Mouse (Mus musculus) embryonic facial prominence, embryonic 14.5 days (tissue): Measurements from ENCODE around the gene Clmp. TPM values are rescaled to one million over a fixed set of nuclear protein-coding genes. Genes with fewer than 3 reads are reported as not detected.

ENCODE experiments used
- ATAC-seq: fragments of 200-750 bp; cut with Nextera tagmentation; 2 replicates; pipeline ENCODE4 v1.8.0; 2017; ENCODE audit warnings: low read depth, moderate number of reproducible peaks, moderate TSS enrichment
- DNase-seq: peaks from one replicate; pipeline ENCODE4 v3.0.0-alpha.2; 2015; ENCODE audit warnings: low spot score
- H3K27ac ChIP-seq: fragments of 300-500 bp; sonication (generic); replicated peaks from 2 replicates; pipeline ENCODE4 v1.5.1; 2014; ENCODE audit warnings: low read depth, mild to moderate bottlenecking, low read length, moderate library complexity
- H3K27me3 ChIP-seq: fragments of 300-500 bp; sonication (generic); replicated peaks from 2 replicates; pipeline ENCODE4 v1.6.1; 2014; ENCODE audit warnings: low read length; ENCODE audit not compliant: control insufficient read depth, insufficient read depth
- H3K36me3 ChIP-seq: fragments of 300-500 bp; sonication (generic); 2 replicates; pipeline ENCODE4 v1.6.1; 2014; ENCODE audit warnings: low read length, mixed read lengths; ENCODE audit not compliant: control insufficient read depth, insufficient read depth
- H3K4me1 ChIP-seq: fragments of 300-500 bp; sonication (generic); 2 replicates; pipeline ENCODE4 v1.6.1; 2014; ENCODE audit warnings: antibody characterized with exemption, low read length; ENCODE audit not compliant: control insufficient read depth, insufficient read depth
- H3K4me2 ChIP-seq: fragments of 300-500 bp; sonication (generic); 2 replicates; pipeline ENCODE4 v1.6.1; 2014; ENCODE audit warnings: low read depth, mild to moderate bottlenecking, low read length, moderate library complexity, mixed read lengths
- H3K4me3 ChIP-seq: fragments of 300-500 bp; sonication (generic); 2 replicates; pipeline ENCODE4 v1.5.1; 2014; ENCODE audit warnings: low read depth, mild to moderate bottlenecking, low read length
- H3K9ac ChIP-seq: fragments of 300-500 bp; sonication (generic); 2 replicates; pipeline ENCODE4 v1.6.1; 2014; ENCODE audit warnings: low read depth, mild to moderate bottlenecking, low read length, moderate library complexity, mixed read lengths
- H3K9me3 ChIP-seq: fragments of 300-500 bp; sonication (generic); 2 replicates; pipeline ENCODE4 v1.6.1; 2016; ENCODE audit warnings: low read length; ENCODE audit not compliant: control insufficient read depth
- WGBS: fragments of 180-500 bp; shearing (Covaris S2); extraction: QIAGEN DNeasy Blood & Tissue Kit; methylation state at CpG from one replicate; pipeline ENCODE4 v1.1.7; 2014; 5-methylcytosine and 5-hydroxymethylcytosine counted together
- polyA plus RNA-seq: library from polyadenylated mRNA; unstranded; fragments of >200 nt; fragmentation: Nextera tagmentation; extraction: Ambion mirVana; gene quantifications from 2 replicates; pipeline ENCODE4 v1.2.1, GENCODE M21; 2014

Gene Clmp
- polyA plus RNA-seq, 1 experiment from 2014 or later, result 51.2 TPM

DNA sequence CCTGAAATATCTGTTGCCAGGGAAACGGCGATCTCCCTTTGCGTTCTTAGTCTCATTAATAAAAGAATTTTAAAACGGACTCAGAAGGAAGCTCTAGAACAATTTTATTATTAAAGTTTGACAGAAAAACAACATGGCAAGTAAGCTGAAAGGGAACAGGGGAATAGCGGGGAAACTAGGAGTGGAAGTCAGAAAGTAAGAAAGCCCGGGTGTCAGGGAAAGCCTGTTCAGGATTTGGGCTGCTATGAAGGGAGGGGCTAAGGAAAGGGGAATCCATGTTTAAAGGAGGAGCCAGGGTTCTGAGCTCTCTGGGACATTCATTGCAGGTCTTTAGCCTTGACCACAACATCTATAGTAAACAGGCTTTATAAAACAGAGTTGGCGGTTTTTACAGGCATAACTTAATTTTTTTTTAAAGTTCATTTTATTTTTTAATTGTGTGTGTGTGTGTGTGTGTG is 45.9 kb downstream of the Clmp start:
- Histone ChIP-seq H3K4me3 (peak overlapping the region; percentile 40), H3K27ac (peak overlapping the region; percentile 96), H3K4me2 (peak overlapping the region; percentile 78), H3K27me3 (no peaks in the 10 kb centered on the region), H3K9me3 (no peaks in the 10 kb centered on the region), H3K36me3 (no peaks in the 10 kb centered on the region), H3K4me1 (peaks cover 23% of the 10 kb centered on the region; the same call in 1 of the 2 replicates), H3K9ac (peak overlapping the region; percentile 60)
- WGBS, result 5% methylated on average over 7 of the region's 7 CpGs
- peak; percentile 51; the same call in 1 of the 2 replicates for ATAC-seq
- peak; percentile 44 for DNase-seq

DNA sequence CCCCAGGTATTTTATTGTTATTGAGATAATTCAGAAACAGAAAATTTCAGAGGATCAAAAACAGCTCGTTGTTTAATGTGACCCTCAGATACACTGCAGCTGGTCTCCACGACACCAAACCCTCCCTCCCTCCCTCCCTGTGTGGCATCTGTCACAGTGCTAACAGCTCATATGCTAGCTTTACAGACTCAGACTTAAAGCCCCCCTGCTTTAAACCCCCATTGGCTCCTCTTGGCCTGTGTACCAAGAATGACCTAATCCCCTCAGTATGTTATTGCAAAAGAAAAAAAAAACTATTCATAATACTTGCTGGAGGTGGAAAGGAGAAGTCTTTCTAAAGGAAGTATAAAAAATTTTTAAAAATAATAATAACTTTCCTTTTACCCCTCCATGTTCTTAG is 46.5 kb downstream of the Clmp start:
- Histone ChIP-seq H3K36me3 (no peaks in the 10 kb centered on the region), H3K9ac (no peak overlapping the region), H3K27ac (peak overlapping the region; percentile 96), H3K27me3 (no peaks in the 10 kb centered on the region), H3K4me1 (peaks cover 23% of the 10 kb centered on the region; the same call in 1 of the 2 replicates), H3K4me2 (peak overlapping the region; percentile 78; the same call in 1 of the 2 replicates), H3K9me3 (no peaks in the 10 kb centered on the region), H3K4me3 (no peak overlapping the region)
- WGBS, result 12% methylated on average over 2 of the region's 2 CpGs
- ATAC-seq (0 out of 2 replicates have a peak, but pooled peaks have one; percentile 24), DNase-seq (peak; percentile 68)

DNA sequence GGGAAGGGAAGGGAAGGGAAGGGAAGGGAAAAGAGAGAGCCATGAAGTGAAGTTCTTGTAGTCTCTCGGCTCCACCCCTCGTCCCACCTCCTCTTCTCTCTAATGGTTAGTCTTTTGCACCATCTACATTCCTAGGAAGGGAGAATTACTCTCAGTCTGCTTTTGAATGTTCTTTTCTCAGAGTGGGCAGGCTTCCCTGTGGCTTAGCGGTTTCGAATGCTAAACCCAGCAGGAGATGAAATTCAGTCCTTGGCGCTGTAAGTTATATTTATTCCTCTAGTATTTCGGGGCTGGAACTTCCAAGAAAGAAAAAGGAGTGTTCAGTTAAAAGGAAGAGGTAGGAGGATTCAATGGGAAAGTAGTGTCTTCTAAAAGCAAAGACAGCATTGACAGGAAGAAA is 51.4 kb downstream of the Clmp start:
- Histone ChIP-seq H3K4me2 (no peak overlapping the region), H3K9me3 (no peaks in the 10 kb centered on the region), H3K27ac (no peak overlapping the region), H3K27me3 (no peaks in the 10 kb centered on the region), H3K4me3 (no peak overlapping the region), H3K36me3 (no peaks in the 10 kb centered on the region), H3K9ac (no peak overlapping the region), H3K4me1 (peaks cover 3% of the 10 kb centered on the region; the same call in 1 of the 2 replicates)
- ATAC-seq (no peak), DNase-seq (peak; percentile 51)
- WGBS, result 73% methylated on average over 6 of the region's 6 CpGs

- WGBS, result 30% methylated on average over 7 of the region's 7 CpGs
- Histone ChIP-seq H3K4me1 (peaks cover 11% of the 10 kb centered on the region), H3K9ac (no peak overlapping the region), H3K9me3 (no peaks in the 10 kb centered on the region), H3K4me3 (no peak overlapping the region), H3K36me3 (no peaks in the 10 kb centered on the region), H3K27me3 (no peaks in the 10 kb centered on the region), H3K4me2 (peak overlapping the region; percentile 15), H3K27ac (peak overlapping the region; percentile 64)
- ATAC-seq, result no peak
- peak; percentile 62 for DNase-seq
These were observed 57.8 kb downstream of the Clmp start for GRCm38 (mm10) chr9:40743525-40744034.

GRCm38 (mm10) chr9:40744233-40744632 is 58.5 kb downstream of the Clmp start:
- WGBS, result 50% methylated on average over 3 of the region's 3 CpGs
- no peak for ATAC-seq

DNA sequence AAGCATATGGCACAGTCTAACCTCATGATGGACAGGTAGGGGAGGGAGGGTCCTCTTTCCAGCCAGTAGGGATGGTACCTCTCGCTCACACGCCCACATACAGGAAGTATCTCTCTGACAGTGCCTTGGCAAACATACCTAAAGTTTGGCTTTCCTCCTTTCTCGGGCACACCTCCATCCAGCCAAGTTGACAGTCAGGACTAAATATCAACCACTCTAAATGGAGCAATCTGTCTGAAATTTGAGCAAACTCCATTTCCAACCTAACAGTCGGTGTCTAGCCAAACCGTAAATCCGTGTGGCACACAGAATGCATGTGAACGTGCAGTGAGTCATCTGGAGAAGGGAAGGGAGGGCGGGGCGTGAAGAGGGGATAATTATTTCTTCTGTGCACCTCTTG is 61.0 kb downstream of the Clmp start:
- no peak overlapping the region for H3K4me2 ChIP-seq
- no peaks in the 10 kb centered on the region for H3K9me3 ChIP-seq
- no peak overlapping the region for H3K4me3 ChIP-seq
- ATAC-seq, result peak; percentile 66
- 53% methylated on average over 9 of the region's 9 CpGs for WGBS
- no peaks in the 10 kb centered on the region for H3K36me3 ChIP-seq
- DNase-seq, result peak; percentile 67
- no peak overlapping the region for H3K9ac ChIP-seq
- peaks cover 15% of the 10 kb centered on the region for H3K4me1 ChIP-seq
- H3K27ac ChIP-seq, result no peak overlapping the region
- H3K27me3 ChIP-seq, result no peaks in the 10 kb centered on the region

More at GRCm38 (mm10) chr9:40744233-40744632, 58.5 kb downstream of the Clmp start:
- 0 out of 2 replicates have a peak overlapping the region, but pooled peaks have one; percentile 64 for H3K27ac ChIP-seq
- no peak overlapping the region for H3K4me2 ChIP-seq
- H3K4me3 ChIP-seq, result no peak overlapping the region
- no peak overlapping the region for H3K9ac ChIP-seq
- no peaks in the 10 kb centered on the region for H3K27me3 ChIP-seq
- peaks cover 11% of the 10 kb centered on the region for H3K4me1 ChIP-seq
- no peak for DNase-seq
- no peaks in the 10 kb centered on the region for H3K9me3 ChIP-seq
- H3K36me3 ChIP-seq, result no peaks in the 10 kb centered on the region

DNA sequence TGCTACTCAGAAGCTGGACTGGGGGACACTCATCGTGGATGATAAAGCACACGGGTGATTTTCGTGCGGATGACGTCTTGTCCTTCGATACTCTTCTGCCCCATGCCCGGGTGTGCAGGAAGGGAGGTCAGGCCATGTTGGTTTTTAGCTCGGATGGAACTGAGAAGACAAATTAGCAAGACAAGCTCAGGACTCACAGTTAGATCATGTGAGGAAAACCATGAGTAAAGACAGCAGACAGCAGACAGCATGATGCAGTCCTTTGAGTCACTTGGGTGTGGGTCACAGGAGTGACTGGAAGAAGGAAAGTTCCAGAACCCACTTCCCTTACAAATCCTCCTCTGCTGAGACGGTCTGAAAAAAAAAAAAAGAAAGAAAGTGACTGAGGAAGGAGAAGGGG is 61.5 kb downstream of the Clmp start:
- no peak for ATAC-seq
- Histone ChIP-seq H3K4me1 (peaks cover 15% of the 10 kb centered on the region), H3K4me3 (no peak overlapping the region), H3K9ac (no peak overlapping the region), H3K27ac (no peak overlapping the region; the same call in 1 of the 2 replicates), H3K36me3 (no peaks in the 10 kb centered on the region), H3K4me2 (no peak overlapping the region), H3K9me3 (no peaks in the 10 kb centered on the region), H3K27me3 (no peaks in the 10 kb centered on the region)
- 74% methylated on average over 9 of the region's 9 CpGs for WGBS
- no peak for DNase-seq

DNA sequence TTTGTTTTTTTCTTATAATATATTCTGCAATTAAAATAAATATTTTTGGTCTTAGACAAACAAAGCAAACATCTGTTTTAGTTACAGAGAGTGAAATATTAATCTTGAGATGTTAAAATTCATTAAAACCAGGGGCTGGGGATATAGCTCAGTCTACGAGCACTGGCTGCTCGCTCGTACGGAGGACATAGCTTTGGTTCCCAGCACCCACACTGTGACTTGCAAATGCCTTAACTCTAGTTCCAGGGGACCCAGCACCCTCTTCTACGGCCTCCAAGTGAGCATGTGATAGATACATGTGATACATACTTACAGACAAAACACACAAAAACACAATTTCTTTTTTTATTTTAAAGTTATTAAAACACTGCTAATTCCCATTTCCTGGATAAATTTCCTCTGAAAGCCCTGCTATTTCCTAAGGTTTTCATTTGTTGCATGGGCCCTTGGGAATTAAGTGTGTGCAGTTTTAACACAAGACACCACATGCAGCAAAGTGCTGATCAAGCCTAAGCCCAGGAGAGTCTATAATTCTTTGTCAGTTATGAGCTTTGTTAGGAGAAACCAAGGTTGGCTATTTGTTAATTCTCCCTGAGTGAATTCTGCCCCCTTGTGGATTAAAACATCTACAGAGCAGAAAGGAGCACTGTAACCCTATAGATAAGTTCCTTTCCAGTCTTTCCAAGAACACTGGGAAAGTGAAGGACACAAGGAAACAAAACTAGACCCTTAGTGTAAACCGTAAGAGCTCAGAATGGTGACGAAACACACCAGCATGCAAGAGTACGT is 64.3 kb downstream of the Clmp start:
- H3K4me1 ChIP-seq, result peaks cover 8% of the 10 kb centered on the region
- ATAC-seq (peak; percentile 41; the same call in 1 of the 2 replicates), DNase-seq (peak; percentile 85)
- H3K9ac ChIP-seq, result no peak overlapping the region
- no peaks in the 10 kb centered on the region for H3K9me3 ChIP-seq
- H3K4me3 ChIP-seq, result no peak overlapping the region
- no peak overlapping the region for H3K4me2 ChIP-seq
- H3K36me3 ChIP-seq, result no peaks in the 10 kb centered on the region
- no peak overlapping the region for H3K27ac ChIP-seq
- no peaks in the 10 kb centered on the region for H3K27me3 ChIP-seq
- 69% methylated on average over 8 of the region's 8 CpGs for WGBS
